Mouse (Mus musculus) brain, embryonic 14.5 days (tissue): Measurements from ENCODE around the gene Pgrmc2. TPM values are rescaled to one million over a fixed set of nuclear protein-coding genes. Genes with fewer than 3 reads are reported as not detected.

Experiments used
- DNase-seq: peaks from one replicate; pipeline ENCODE4 v3.0.0-alpha.2; 2011; ENCODE audit warnings: low read depth
- CTCF ChIP-seq: fragments of 200-500 bp; IDR thresholded peaks from 2 replicates; pipeline ENCODE4 v1.5.1; 2012; ENCODE audit warnings: inconsistent platforms, mild to moderate bottlenecking, moderate library complexity, borderline replicate concordance; ENCODE audit not compliant: insufficient read depth, insufficient read length; ENCODE audit errors: extremely low read depth
- POLR2A ChIP-seq: fragments of 200-500 bp; IDR thresholded peaks from 2 replicates; pipeline ENCODE4 v1.6.1; 2012; ENCODE audit warnings: mild to moderate bottlenecking, inconsistent platforms, borderline replicate concordance; ENCODE audit not compliant: poor library complexity, insufficient read depth, insufficient read length, severe bottlenecking; ENCODE audit errors: extremely low read depth
- polyA plus RNA-seq: library from polyadenylated mRNA; depleted of rRNA; stranded (reverse); fragments of >200 nt; gene quantifications from 2 replicates; pipeline ENCODE4 v1.2.3, GENCODE M21; 2012

Gene Pgrmc2
- polyA plus RNA-seq, 1 experiment = 29.2 TPM

GRCm38 (mm10) chr3:41059249-41059648, 23.6 kb downstream of the Pgrmc2 start:
- DNase-seq = no peak

GRCm38 (mm10) chr3:41058395-41058794, 24.5 kb downstream of the Pgrmc2 start:
- no peak for TF ChIP-seq POLR2A
- no peak for TF ChIP-seq CTCF
- DNase-seq = peak; percentile 85

More at GRCm38 (mm10) chr3:41059249-41059648, 23.6 kb downstream of the Pgrmc2 start:
- no peak for TF ChIP-seq POLR2A
- TF ChIP-seq CTCF = no peak

- no peak for DNase-seq
- TF ChIP-seq CTCF (no peak), POLR2A (no peak)
Measured at GRCm38 (mm10) chr3:41053334-41053733, 29.5 kb downstream of the Pgrmc2 start.

GRCm38 (mm10) chr3:41047838-41048237, 35.0 kb downstream of the Pgrmc2 start:
- TF ChIP-seq POLR2A = no peak
- TF ChIP-seq CTCF = no peak
- DNase-seq = peak; percentile 13

- TF ChIP-seq POLR2A = no peak
- TF ChIP-seq CTCF = no peak
- no peak for DNase-seq
Measured at GRCm38 (mm10) chr3:41043756-41044354, 39.0 kb downstream of the Pgrmc2 start.

- peak; percentile 81 for DNase-seq
- TF ChIP-seq CTCF (peak; percentile 22; the same call in 1 of the 2 replicates), POLR2A (no peak)
Measured at GRCm38 (mm10) chr3:41042195-41042938, 40.5 kb downstream of the Pgrmc2 start.

- DNase-seq = no peak
- TF ChIP-seq POLR2A (no peak), CTCF (no peak)
Measured at GRCm38 (mm10) chr3:41041241-41041640, 41.6 kb downstream of the Pgrmc2 start.

- no peak for TF ChIP-seq POLR2A
Measured at GRCm38 (mm10) chr3:41038297-41038916, 44.4 kb downstream of the Pgrmc2 start.

GRCm38 (mm10) chr3:41031286-41032210, 51.3 kb downstream of the Pgrmc2 start:
- TF ChIP-seq CTCF (no peak), POLR2A (no peak)
- DNase-seq = no peak

More at GRCm38 (mm10) chr3:41038297-41038916, 44.4 kb downstream of the Pgrmc2 start:
- DNase-seq = no peak

- no peak for DNase-seq
- TF ChIP-seq POLR2A = no peak
- TF ChIP-seq CTCF = no peak
Measured at GRCm38 (mm10) chr3:41030705-41031104, 52.1 kb downstream of the Pgrmc2 start.

- DNase-seq = peak; percentile 91
Measured at GRCm38 (mm10) chr3:41021980-41022379, 60.9 kb downstream of the Pgrmc2 start.

More at GRCm38 (mm10) chr3:41021980-41022379, 60.9 kb downstream of the Pgrmc2 start:
- TF ChIP-seq POLR2A (no peak), CTCF (no peak)
